8 mouse cellular contexts compared by ENCODE assay signal in genomic region chr11:69613553-69614256, GRCm38 (mm10). TPM values are rescaled to one million over a fixed set of nuclear protein-coding genes. Genes with fewer than 3 reads are reported as not detected.
DNase-seq lines count a peak whose midpoint lies in the region; ATAC-seq lines count a peak whose summit lies in the region.

No protein-coding gene starts in this region.

- peak overlapping the region; percentile 18; the same call in 1 of the 2 replicates for H3K9ac ChIP-seq in hindbrain, embryonic 12.5 days

- H3K4me2 ChIP-seq in hindbrain, embryonic 12.5 days (replicated peaks), result 0 out of 2 replicates have a peak overlapping the region, but pooled peaks have one; percentile 16

- H3K4me1 ChIP-seq in hindbrain, embryonic 12.5 days, result peaks cover 4% of the 10 kb centered on the region

- no peak for ATAC-seq in hindbrain, embryonic 12.5 days (ENCODE audit: low FRiP score)
- ATAC-seq in monocyte, adult 5-6 weeks (replicated peaks; ENCODE audit: insufficient number of reproducible peaks, low FRiP score, low TSS enrichment, poor library complexity, severe bottlenecking), result no peak

- peak; percentile 74 for DNase-seq in Muller cell, postnatal 12 days (ENCODE audit: inconsistent ontology term)
- DNase-seq in cerebellum, adult 9-10 months, result peak; percentile 91
- DNase-seq in frontal cortex, postnatal 10 days (ENCODE audit: low spot score in 2 of 2), result peak; percentile 61 to 79
- peak; percentile 64 to 90 for DNase-seq in layer of hippocampus, postnatal 25 days (ENCODE audit: extremely low spot score in 1 of 2, low spot score in 1 of 2)
- DNase-seq in lung, postnatal 25 days (ENCODE audit: low spot score), result peak; percentile 87
- peak; percentile 80 for DNase-seq in right cerebral cortex, postnatal 4 days

- H3K27ac ChIP-seq in hindbrain, embryonic 12.5 days, result no peak overlapping the region

- no peak overlapping the region for H3K4me3 ChIP-seq in hindbrain, embryonic 12.5 days

- H3K36me3 ChIP-seq in hindbrain, embryonic 12.5 days, result no peaks in the 10 kb centered on the region

- no peaks in the 10 kb centered on the region for H3K9me3 ChIP-seq in hindbrain, embryonic 12.5 days (replicated peaks)

- WGBS in hindbrain, embryonic 12.5 days, result 9% methylated on average over 19 of the region's 19 CpGs

- H3K27me3 ChIP-seq in hindbrain, embryonic 12.5 days, result peaks cover 6% of the 10 kb centered on the region; the same call in 1 of the 2 replicates

RNA-seq across cellular contexts. Expression of gene Shbg, which starts 4.0 kb away (rescaled TPM):
- polyA plus RNA-seq in hindbrain, embryonic 12.5 days (2016; fragmentation: Nextera tagmentation; extraction: Ambion mirVana), result not detected in 2 replicates
- not detected for total RNA-seq in layer of hippocampus, postnatal 25 days (2021)
- not detected in 3 replicates for total RNA-seq in monocyte, adult 5-6 weeks (2017)

RNA-seq across cellular contexts. Expression of gene Atp1b2, which starts 8.0 kb away (rescaled TPM):
- polyA plus RNA-seq in hindbrain, embryonic 12.5 days (2016; fragmentation: Nextera tagmentation; extraction: Ambion mirVana), result 12.1 and 18.5 TPM in 2 replicates
- total RNA-seq in layer of hippocampus, postnatal 25 days (2021), result 100 to 1,000 TPM; 394 to 472 TPM
- not detected in 3 replicates for total RNA-seq in monocyte, adult 5-6 weeks (2017)

RNA-seq across cellular contexts. Expression of gene Sat2, which starts 8.1 kb away (rescaled TPM):
- polyA plus RNA-seq in hindbrain, embryonic 12.5 days (2016; fragmentation: Nextera tagmentation; extraction: Ambion mirVana), result 24.4 and 26.6 TPM in 2 replicates
- 10 to 100 TPM; 15.5 to 15.8 TPM for total RNA-seq in layer of hippocampus, postnatal 25 days (2021)
- 0.67 TPM in 1 of 3 replicates, not detected in the others for total RNA-seq in monocyte, adult 5-6 weeks (2017)

RNA-seq across cellular contexts. Expression of gene Fxr2, which starts 19.1 kb away (rescaled TPM):
- polyA plus RNA-seq in hindbrain, embryonic 12.5 days (2016; fragmentation: Nextera tagmentation; extraction: Ambion mirVana), result 62.7 and 62.8 TPM in 2 replicates
- 100 to 1,000 TPM; 124 to 131 TPM for total RNA-seq in layer of hippocampus, postnatal 25 days (2021)
- total RNA-seq in monocyte, adult 5-6 weeks (2017), result 64.6 to 83.5 TPM (median 67.9 TPM) in 3 replicates

RNA-seq across cellular contexts. Expression of gene Trp53, which starts 33.5 kb away (rescaled TPM):
- polyA plus RNA-seq in hindbrain, embryonic 12.5 days (2016; fragmentation: Nextera tagmentation; extraction: Ambion mirVana), result 105 and 109 TPM in 2 replicates
- 10 to 100 TPM; 24.3 to 29.8 TPM for total RNA-seq in layer of hippocampus, postnatal 25 days (2021)
- total RNA-seq in monocyte, adult 5-6 weeks (2017), result 11.9 to 26.9 TPM (median 24.5 TPM) in 3 replicates

Comparison
In these comparisons a context has a peak if more than half of its experiments do, and no peak if none do; other contexts are left out.
1. RNA of gene Atp1b2, which starts 8.0 kb away (total RNA-seq): 394 to 472 TPM in layer of hippocampus, postnatal 25 days; not detected in monocyte, adult 5-6 weeks; every median in the first group is over 100 times any median in the second.
2. Peak in every context shown above with its lines, with median percentiles within 50 percentile points of each other: DNase-seq.